Mouse (Mus musculus) CH12.LX (cell line): Measurements from ENCODE around the gene Fpr1. TPM values are rescaled to one million over a fixed set of nuclear protein-coding genes. Genes with fewer than 3 reads are reported as not detected.

Experiments
- DNase-seq: peaks from one replicate; pipeline ENCODE4 v3.0.0-alpha.2; 2013; ENCODE audit errors: extremely low read depth
- H3K27ac ChIP-seq: 2 replicates; pipeline ENCODE4 v1.5.1; 2012; ENCODE audit warnings: low read depth, mild to moderate bottlenecking, control low read depth, moderate library complexity; ENCODE audit not compliant: insufficient read depth
- H3K27me3 ChIP-seq: replicated peaks from 2 replicates; pipeline ENCODE3; 2012; ENCODE audit warnings: inconsistent platforms
- H3K36me3 ChIP-seq, 2 experiments: replicated peaks in 1 of 2; 2 replicates each; pipeline versions ENCODE3 to v1.6.1; 2012; ENCODE audit warnings: inconsistent platforms in 1 of 2, low read length in 1 of 2, mild to moderate bottlenecking in 1 of 2, mixed read lengths in 1 of 2, moderate library complexity in 1 of 2; ENCODE audit not compliant: control insufficient read depth in 1 of 2, insufficient read depth in 1 of 2
- H3K4me1 ChIP-seq, 2 experiments: 2 replicates each; pipeline ENCODE4 v1.6.1; 2012; ENCODE audit warnings: inconsistent platforms in 1 of 2, moderate library complexity in 1 of 2; ENCODE audit not compliant: insufficient read depth in 2 of 2, control insufficient read depth in 1 of 2
- H3K4me2 ChIP-seq: 2 replicates; pipeline ENCODE4 v1.6.1; 2012; ENCODE audit warnings: low read depth, mild to moderate bottlenecking, control low read depth; ENCODE audit not compliant: poor library complexity, insufficient read depth, severe bottlenecking
- H3K4me3 ChIP-seq, 3 experiments: fragments of 150-350 bp in 1 of 3; sonication (generic) in 1 of 3; replicated peaks in 1 of 3; 2 replicates each; pipeline versions ENCODE3 to v1.5.1; 2011 to 2012; ENCODE audit warnings: low read depth in 2 of 3, low read length in 2 of 3, mild to moderate bottlenecking in 2 of 3, moderate library complexity in 2 of 3, control low read depth in 1 of 3, improper control_type of control experiment in 1 of 3, inconsistent platforms in 1 of 3, mixed read lengths in 1 of 3; ENCODE audit not compliant: poor library complexity in 1 of 3
- H3K79me2 ChIP-seq: replicated peaks from 2 replicates; pipeline ENCODE4 v1.6.1; 2012; ENCODE audit warnings: mild to moderate bottlenecking, moderate library complexity; ENCODE audit not compliant: control insufficient read depth, poor library complexity, insufficient read depth, severe bottlenecking; ENCODE audit errors: extremely low read depth
- H3K9ac ChIP-seq: 2 replicates; pipeline ENCODE4 v1.6.1; 2012; ENCODE audit warnings: low read depth, mild to moderate bottlenecking, control low read depth, moderate library complexity; ENCODE audit not compliant: insufficient read depth
- H3K9me3 ChIP-seq: replicated peaks from 2 replicates; pipeline ENCODE3; 2012; ENCODE audit warnings: low read length, inconsistent platforms, mixed read lengths
- BHLHE40 ChIP-seq: IDR thresholded peaks from 2 replicates; pipeline ENCODE4 v1.6.1; 2011; ENCODE audit warnings: mild to moderate bottlenecking, low read depth, low read length, improper control_type of control experiment
- CTCF ChIP-seq, 2 experiments: IDR thresholded peaks in 1 of 2; conservative IDR thresholded peaks in 1 of 2; 2 replicates each; pipeline ENCODE4 v1.5.1; 2011 to 2012; ENCODE audit warnings: low read depth in 2 of 2, low read length in 2 of 2, improper control_type of control experiment in 1 of 2, inconsistent platforms in 1 of 2, mild to moderate bottlenecking in 1 of 2, moderate library complexity in 1 of 2
- E2F4 ChIP-seq: IDR thresholded peaks from 2 replicates; pipeline ENCODE4 v1.6.1; 2011; ENCODE audit warnings: low read depth, low read length, improper control_type of control experiment; ENCODE audit not compliant: insufficient replicate concordance
- ETS1 ChIP-seq: conservative IDR thresholded peaks from 2 replicates; pipeline ENCODE4 v1.6.1; 2012; ENCODE audit warnings: low read depth, mild to moderate bottlenecking, inconsistent platforms, low read length, improper control_type of control experiment, moderate library complexity
- HCFC1 ChIP-seq: IDR thresholded peaks from 2 replicates; pipeline ENCODE4 v1.6.1; 2012; ENCODE audit warnings: low read depth, mild to moderate bottlenecking, inconsistent platforms, low read length, improper control_type of control experiment
- MAFK ChIP-seq: IDR thresholded peaks from 2 replicates; pipeline ENCODE4 v1.6.1; 2011; ENCODE audit warnings: low read length, improper control_type of control experiment; ENCODE audit not compliant: insufficient replicate concordance
- MAX ChIP-seq: IDR thresholded peaks from 2 replicates; pipeline ENCODE4 v1.6.1; 2011; ENCODE audit warnings: low read length, improper control_type of control experiment
- MAZ ChIP-seq: IDR thresholded peaks from 2 replicates; pipeline ENCODE4 v1.6.1; 2012; ENCODE audit warnings: low read depth, mild to moderate bottlenecking, inconsistent platforms, low read length, improper control_type of control experiment, moderate library complexity
- MEF2A ChIP-seq: IDR thresholded peaks from 2 replicates; pipeline ENCODE4 v1.6.1; 2014; ENCODE audit warnings: low read depth, mild to moderate bottlenecking, inconsistent platforms, low read length, improper control_type of control experiment, borderline replicate concordance
- NELFE ChIP-seq: IDR thresholded peaks from 2 replicates; pipeline ENCODE4 v1.6.1; 2011; ENCODE audit warnings: low read depth, low read length, improper control_type of control experiment
- NRF1 ChIP-seq: IDR thresholded peaks from 2 replicates; pipeline ENCODE4 v1.6.1; 2014; ENCODE audit warnings: low read depth, mild to moderate bottlenecking, inconsistent platforms, low read length, improper control_type of control experiment, moderate library complexity
- PAX5 ChIP-seq: IDR thresholded peaks from 2 replicates; pipeline ENCODE4 v1.6.1; 2012; ENCODE audit warnings: low read length, inconsistent platforms, mixed read lengths
- RAD21 ChIP-seq: IDR thresholded peaks from 2 replicates; pipeline ENCODE4 v1.6.1; 2011; ENCODE audit warnings: low read depth, mild to moderate bottlenecking, low read length, improper control_type of control experiment, moderate library complexity
- SMC3 ChIP-seq: IDR thresholded peaks from 2 replicates; pipeline ENCODE4 v1.6.1; 2011; ENCODE audit warnings: low read depth, low read length, improper control_type of control experiment
- TCF12 ChIP-seq: IDR thresholded peaks from 2 replicates; pipeline ENCODE4 v1.6.1; 2014; ENCODE audit warnings: low read depth, mild to moderate bottlenecking, inconsistent platforms, low read length, improper control_type of control experiment
- USF1 ChIP-seq: IDR thresholded peaks from 2 replicates; pipeline ENCODE4 v1.6.1; 2014; ENCODE audit warnings: low read depth, mild to moderate bottlenecking, inconsistent platforms, low read length, improper control_type of control experiment
- USF2 ChIP-seq: conservative IDR thresholded peaks from 2 replicates; pipeline ENCODE4 v1.6.1; 2011; ENCODE audit warnings: low read depth, low read length, improper control_type of control experiment
- ZNF384 ChIP-seq: IDR thresholded peaks from 2 replicates; pipeline ENCODE4 v1.6.1; 2012; ENCODE audit warnings: low read depth, low read length, improper control_type of control experiment, inconsistent platforms
- dilution Hi-C: fragments of 300-500 bp; cut with MboI; formaldehyde crosslinking; loops from 2 replicates; pipeline ENCODE4 v1.14.3; 2020; ENCODE audit warnings: low sequenced_read_pairs; ENCODE audit not compliant: extremely low pct_unique_long_range_greater_than_20kb, extremely low pct_ligation_motif_present
- in situ Hi-C: fragments of 300-500 bp; cut with MboI; formaldehyde crosslinking; loops from 3 replicates; pipeline ENCODE4 v1.14.3; 2019; ENCODE audit warnings: low sequenced_read_pairs, low pct_ligation_motif_present, low pct_unique_long_range_greater_than_20kb, mixed read lengths
- polyA plus RNA-seq: library from polyadenylated mRNA; unstranded; fragments of >175 nt; gene quantifications from 2 replicates; pipeline ENCODE4 v1.2.1, GENCODE M21; 2012; ENCODE audit warnings: low read depth; ENCODE audit not compliant: insufficient read length
- total RNA-seq, 2 experiments: library from RNA; depleted of rRNA; stranded (reverse); fragments of 300-350 nt in 1 of 2; fragments of >200 nt in 1 of 2; gene quantifications; 2 replicates each; pipeline ENCODE4 v1.2.3; 2012 to 2014

The Fpr1 gene
- total and polyA plus RNA-seq, 3 experiments = not detected

- in situ Hi-C loops (no loop called here), dilution Hi-C loops (no loop called here)
- Histone ChIP-seq H3K9me3 (no peaks in the 10 kb centered on the region), H3K4me3 (no peak overlapping the region), H3K4me1 (peaks cover 0 to 7% of the 10 kb centered on the region in 2 experiments; a peak in 1 of 4 replicates), H3K4me2 (no peak overlapping the region), H3K79me2 (no peaks in the 10 kb centered on the region), H3K36me3 (no peaks in the 10 kb centered on the region), H3K27me3 (no peaks in the 10 kb centered on the region), H3K9ac (no peak overlapping the region), H3K27ac (no peak overlapping the region)
- no peak for DNase-seq
- TF ChIP-seq ZNF384 = no peak
- TF ChIP-seq BHLHE40 = no peak
- no peak for TF ChIP-seq MAZ
- TF ChIP-seq NRF1 = no peak
- TF ChIP-seq PAX5 = no peak
- TF ChIP-seq CTCF (conservative IDR thresholded peaks at IDR 0.05 in 1 of 2, IDR thresholded peaks at IDR 0.05 in 1 of 2; ENCODE audit: low read depth in 2 of 2, low read length in 2 of 2) = no peak
- TF ChIP-seq MAX = no peak
- TF ChIP-seq HCFC1 = no peak
- TF ChIP-seq TCF12 = no peak
- no peak for TF ChIP-seq NELFE
- TF ChIP-seq MEF2A = no peak
- TF ChIP-seq USF2 = no peak
- no peak for TF ChIP-seq USF1
- no peak for TF ChIP-seq ETS1
Measured at GRCm38 (mm10) chr17:17866801-17867469, 16.8 kb downstream of the Fpr1 start.

DNA sequence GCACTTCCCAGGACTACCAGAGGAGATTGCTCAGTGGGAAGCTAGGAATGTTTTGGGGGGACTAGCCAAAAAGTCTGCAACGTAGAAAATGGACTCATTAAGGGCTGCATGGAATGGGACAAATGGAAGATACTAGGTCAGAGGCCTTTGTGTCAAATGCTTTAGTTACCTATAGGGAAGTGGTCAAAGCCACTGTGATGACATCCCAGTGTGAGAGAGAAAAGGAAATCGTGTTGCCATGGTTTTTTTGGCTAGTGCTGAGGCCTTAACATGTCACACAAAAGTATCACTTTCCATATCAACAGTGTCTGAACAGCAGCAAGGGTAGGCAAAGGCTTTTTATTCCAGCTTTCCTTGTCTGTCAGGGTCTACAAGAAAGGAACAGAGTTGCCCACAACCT, 18.6 kb downstream of the Fpr1 start:
- Histone ChIP-seq H3K9ac (no peak overlapping the region), H3K4me3 (no peak overlapping the region), H3K27me3 (no peaks in the 10 kb centered on the region), H3K4me1 (peaks cover 0 to 7% of the 10 kb centered on the region in 2 experiments; a peak in 1 of 4 replicates), H3K36me3 (no peaks in the 10 kb centered on the region), H3K9me3 (no peaks in the 10 kb centered on the region), H3K4me2 (no peak overlapping the region), H3K79me2 (no peaks in the 10 kb centered on the region), H3K27ac (no peak overlapping the region)
- in situ Hi-C loops (no loop called here), dilution Hi-C loops (no loop called here)
- peak; percentile 6 for DNase-seq
- TF ChIP-seq E2F4 (no peak), ZNF384 (no peak), MAX (no peak), SMC3 (no peak), MAFK (no peak), RAD21 (no peak)
